ENCODE assay signal across 31 mouse cellular contexts in genomic region chr7:66531111-66531510, GRCm38 (mm10).
DNase-seq lines count a peak whose midpoint lies in the region; ATAC-seq and TF ChIP-seq lines count a peak whose summit lies in the region.
"Had no signal": no experiment of that assay in that cellular context is flagged by ENCODE, and none has a peak within 500 bp of the region (broad histone marks: within the 10 kb centered on the region; RNA-seq: fewer than 3 reads in every experiment).

No protein-coding gene starts in this region.

- no peaks in the 10 kb centered on the region for H3K4me1 ChIP-seq in midbrain, embryonic 10.5 days
- H3K4me1 ChIP-seq in midbrain, embryonic 15.5 days, result no peaks in the 10 kb centered on the region
- H3K4me1 ChIP-seq in lung, postnatal 0 days (ENCODE audit: insufficient read depth, low read depth, low read length), result no peaks in the 10 kb centered on the region; the same call in 1 of the 2 replicates
- H3K4me1 ChIP-seq: hindbrain, embryonic 15.5 days; midbrain, embryonic 12.5 days had no signal

- ATAC-seq in midbrain, embryonic 15.5 days (replicated peaks), result no peak
- ATAC-seq in lung, postnatal 0 days, result no peak
- ATAC-seq: forebrain, embryonic 16.5 days; inflammation-experienced regulatory T-cells, adult 6 months; Patski had no signal

- TF ChIP-seq EP300 in lung, postnatal 0 days (IDR thresholded peaks at IDR 0.05), result no peak

- no peak overlapping the region for H3K4me3 ChIP-seq in midbrain, embryonic 10.5 days
- no peak overlapping the region for H3K4me3 ChIP-seq in midbrain, embryonic 15.5 days
- H3K4me3 ChIP-seq in lung, postnatal 0 days (ENCODE audit: low read depth, low read length), result no peak overlapping the region
- H3K4me3 ChIP-seq: heart, embryonic 13.5 days; hindbrain, embryonic 15.5 days; kidney, embryonic 15.5 days; midbrain, embryonic 12.5 days had no signal

- no peak for TF ChIP-seq CTCF in lung, postnatal 0 days (IDR thresholded peaks at IDR 0.05)

- no peak overlapping the region for H3K27ac ChIP-seq in midbrain, embryonic 10.5 days (replicated peaks)
- no peak overlapping the region for H3K27ac ChIP-seq in midbrain, embryonic 15.5 days
- no peak overlapping the region for H3K27ac ChIP-seq in lung, postnatal 0 days (ENCODE audit: low read length)
- H3K27ac ChIP-seq: heart, embryonic 13.5 days; hindbrain, embryonic 15.5 days; kidney, embryonic 15.5 days; liver, embryonic 14.5 days; midbrain, embryonic 12.5 days had no signal

- H3K4me2 ChIP-seq in midbrain, embryonic 15.5 days, result no peak overlapping the region
- H3K4me2 ChIP-seq in lung, postnatal 0 days (replicated peaks; ENCODE audit: low read depth, low read length), result no peak overlapping the region
- H3K4me2 ChIP-seq: heart, embryonic 13.5 days; hindbrain, embryonic 15.5 days; kidney, embryonic 15.5 days; lung, embryonic 14.5 days; midbrain, embryonic 12.5 days had no signal

- no peak overlapping the region for H3K9ac ChIP-seq in midbrain, embryonic 15.5 days
- no peak overlapping the region for H3K9ac ChIP-seq in lung, postnatal 0 days (replicated peaks; ENCODE audit: low read depth)
- H3K9ac ChIP-seq: heart, embryonic 13.5 days; hindbrain, embryonic 15.5 days; kidney, embryonic 15.5 days; liver, embryonic 14.5 days; lung, embryonic 14.5 days; midbrain, embryonic 12.5 days had no signal

- H3K36me3 ChIP-seq in midbrain, embryonic 10.5 days, result no peaks in the 10 kb centered on the region
- H3K36me3 ChIP-seq in midbrain, embryonic 15.5 days (replicated peaks), result no peaks in the 10 kb centered on the region
- H3K36me3 ChIP-seq in lung, postnatal 0 days (ENCODE audit: insufficient read depth, low read length), result no peaks in the 10 kb centered on the region
- H3K36me3 ChIP-seq: G1E; heart, embryonic 13.5 days; hindbrain, embryonic 15.5 days; kidney, embryonic 15.5 days; midbrain, embryonic 12.5 days had no signal

- H3K9me3 ChIP-seq in midbrain, embryonic 10.5 days (replicated peaks), result no peaks in the 10 kb centered on the region
- H3K9me3 ChIP-seq in midbrain, embryonic 15.5 days, result no peaks in the 10 kb centered on the region
- no peaks in the 10 kb centered on the region for H3K9me3 ChIP-seq in lung, postnatal 0 days (ENCODE audit: low read length)
- H3K9me3 ChIP-seq: G1E; heart, embryonic 13.5 days; hindbrain, embryonic 15.5 days; kidney, embryonic 15.5 days; midbrain, embryonic 12.5 days had no signal

- 78% methylated on average over 7 of the region's 7 CpGs for WGBS in midbrain, embryonic 10.5 days
- WGBS in midbrain, embryonic 15.5 days, result 93% methylated on average over 7 of the region's 7 CpGs
- WGBS in lung, postnatal 0 days, result 49% methylated on average over 7 of the region's 7 CpGs

- DNase-seq in embryo, embryonic 10 days (ENCODE audit: low spot score), result peak; percentile 41
- no peak for DNase-seq in embryo, embryonic 9.5 days (ENCODE audit: extremely low spot score)
- DNase-seq in midbrain, embryonic 10.5 days (ENCODE audit: low spot score), result peak; percentile 2
- peak; percentile 16 for DNase-seq in embryo, embryonic 11.5 days (ENCODE audit: low read depth, low spot score)
- DNase-seq in mesoderm, embryonic 11.5 days (ENCODE audit: low read depth, low spot score), result peak; percentile 61
- no peak for DNase-seq in ovary, adult 18-20 months (ENCODE audit: low spot score)
- no peak for DNase-seq in lung, postnatal 0 days (ENCODE audit: low spot score)
- DNase-seq: adrenal gland, postnatal 14 days; cerebellum, adult 11 months; cerebellum, adult 9-10 months; gastrocnemius, postnatal 10 days; heart, postnatal 10 days; kidney, adult 11 months; layer of hippocampus, postnatal 36 days; left cerebral cortex, postnatal 4 days; liver; lung, embryonic 14.5 days; right cerebral cortex, adult 18-20 months; spleen, adult 18-20 months; thymus, adult 2 months; thymus, postnatal 36 days had no signal

- no peaks in the 10 kb centered on the region for H3K27me3 ChIP-seq in midbrain, embryonic 10.5 days (ENCODE audit: low read depth, poor library complexity, severe bottlenecking)
- no peaks in the 10 kb centered on the region for H3K27me3 ChIP-seq in midbrain, embryonic 15.5 days (replicated peaks)
- H3K27me3 ChIP-seq in lung, postnatal 0 days (replicated peaks; ENCODE audit: insufficient read depth, low read length), result no peaks in the 10 kb centered on the region
- H3K27me3 ChIP-seq: heart, embryonic 13.5 days; hindbrain, embryonic 15.5 days; kidney, embryonic 15.5 days; midbrain, embryonic 12.5 days; Patski had no signal

Comparison
In these comparisons a context has a peak if more than half of its experiments do, and no peak if none do; other contexts are left out.
1. DNase-seq: peak in embryo, embryonic 10 days (single experiment), midbrain, embryonic 10.5 days (single experiment), embryo, embryonic 11.5 days (single experiment) and mesoderm, embryonic 11.5 days (single experiment); none in embryo, embryonic 9.5 days (single experiment), ovary, adult 18-20 months (single experiment) and lung, postnatal 0 days (single experiment).